Comparison of ENCODE assay signal across 18 mouse cellular contexts in genomic region chr12:114332552-114332951, GRCm38 (mm10).
DNase-seq lines count a peak whose midpoint lies in the region; ATAC-seq and TF ChIP-seq lines count a peak whose summit lies in the region.
"Had no signal": no experiment of that assay in that cellular context is flagged by ENCODE, and none has a peak within 500 bp of the region (broad histone marks: within the 10 kb centered on the region; RNA-seq: fewer than 3 reads in every experiment).

No protein-coding gene starts in this region.

- TF ChIP-seq EP300 in heart, adult 2 months (IDR thresholded peaks at IDR 0.05; ENCODE audit: insufficient read depth, low read depth, low read length), result no peak

- no peak overlapping the region for H3K9ac ChIP-seq in kidney, embryonic 16.5 days (replicated peaks; ENCODE audit: low read length)
- no peak overlapping the region for H3K9ac ChIP-seq in heart, adult 2 months (ENCODE audit: low read depth, low read length)
- H3K9ac ChIP-seq: embryonic facial prominence, embryonic 13.5 days; forebrain, embryonic 15.5 days had no signal

- H3K4me2 ChIP-seq in kidney, embryonic 16.5 days (replicated peaks; ENCODE audit: low read depth, low read length), result no peak overlapping the region
- H3K4me2 ChIP-seq: embryonic facial prominence, embryonic 13.5 days; forebrain, embryonic 15.5 days had no signal

- H3K36me3 ChIP-seq in kidney, embryonic 16.5 days (ENCODE audit: insufficient read depth, low read length), result no peaks in the 10 kb centered on the region
- H3K36me3 ChIP-seq in heart, adult 2 months (ENCODE audit: control insufficient read depth, insufficient read depth, low read length), result no peaks in the 10 kb centered on the region
- H3K36me3 ChIP-seq in embryonic facial prominence, embryonic 10.5 days (replicated peaks), result no peaks in the 10 kb centered on the region
- H3K36me3 ChIP-seq: embryonic facial prominence, embryonic 13.5 days; forebrain, embryonic 15.5 days; limb, embryonic 10.5 days; midbrain, embryonic 10.5 days had no signal

- ATAC-seq in kidney, embryonic 16.5 days (ENCODE audit: low FRiP score, low TSS enrichment), result no peak
- no peak for ATAC-seq in Patski
- peak; percentile 79 for ATAC-seq in megakaryocyte-erythroid progenitor cell, adult 5-6 weeks (replicated peaks; ENCODE audit: low FRiP score, low TSS enrichment, poor library complexity, severe bottlenecking)
- ATAC-seq: forebrain, embryonic 15.5 days had no signal

- TF ChIP-seq CTCF in Patski (IDR thresholded peaks at IDR 0.05), result peak; percentile 66
- no peak for TF ChIP-seq CTCF in heart, adult 2 months (IDR thresholded peaks at IDR 0.05)

- intact Hi-C loops in heart, adult 2 months (cut with DNase I), result no loop called here

- H3K9me3 ChIP-seq in kidney, embryonic 16.5 days (ENCODE audit: low read length), result peaks cover 4% of the 10 kb centered on the region; the same call in 1 of the 2 replicates
- H3K9me3 ChIP-seq in embryonic facial prominence, embryonic 10.5 days, result peaks cover 30% of the 10 kb centered on the region; the same call in 1 of the 2 replicates

- TF ChIP-seq POLR2A in heart, adult 2 months (IDR thresholded peaks at IDR 0.05; ENCODE audit: insufficient read depth, low read depth, low read length), result no peak

- H3K79me2 ChIP-seq in heart, adult 2 months (replicated peaks; ENCODE audit: control insufficient read depth, insufficient read depth, low read length), result no peaks in the 10 kb centered on the region

- DNase-seq in kidney, postnatal 10 days, result peak; percentile 5
- no peak for DNase-seq in Patski (ENCODE audit: low read depth, low spot score)
- no peak for DNase-seq in heart, adult 2 months
- DNase-seq in lung, postnatal 25 days (ENCODE audit: low spot score), result no peak
- no peak for DNase-seq in embryonic facial prominence, embryonic 10.5 days (ENCODE audit: low spot score)
- DNase-seq: cerebellum, adult 8-10 months; gastrocnemius, postnatal 25 days; layer of hippocampus, adult 9-11 months; lung, adult 2 months; lung, postnatal 36 days; right cerebral cortex, postnatal 25 days had no signal

- no peak overlapping the region for H3K4me3 ChIP-seq in kidney, embryonic 16.5 days (ENCODE audit: low read length)
- H3K4me3 ChIP-seq in heart, adult 2 months, result no peak overlapping the region
- H3K4me3 ChIP-seq in embryonic facial prominence, embryonic 10.5 days, result no peak overlapping the region
- H3K4me3 ChIP-seq: embryonic facial prominence, embryonic 13.5 days; forebrain, embryonic 15.5 days; left cerebral cortex, adult 2 months; limb, embryonic 10.5 days; midbrain, embryonic 10.5 days had no signal

- H3K4me1 ChIP-seq in kidney, embryonic 16.5 days (ENCODE audit: insufficient read depth, low read length), result no peaks in the 10 kb centered on the region
- no peaks in the 10 kb centered on the region for H3K4me1 ChIP-seq in heart, adult 2 months (ENCODE audit: control insufficient read depth, insufficient read depth, low read length)
- no peaks in the 10 kb centered on the region for H3K4me1 ChIP-seq in embryonic facial prominence, embryonic 10.5 days
- H3K4me1 ChIP-seq: embryonic facial prominence, embryonic 13.5 days; forebrain, embryonic 15.5 days; limb, embryonic 10.5 days; midbrain, embryonic 10.5 days had no signal

- no peak overlapping the region for H3K27ac ChIP-seq in kidney, embryonic 16.5 days (ENCODE audit: low read length)
- H3K27ac ChIP-seq in heart, adult 2 months, result no peak overlapping the region
- no peak overlapping the region for H3K27ac ChIP-seq in embryonic facial prominence, embryonic 10.5 days (replicated peaks)
- H3K27ac ChIP-seq: embryonic facial prominence, embryonic 13.5 days; forebrain, embryonic 15.5 days; left cerebral cortex, adult 2 months; limb, embryonic 10.5 days; midbrain, embryonic 10.5 days had no signal

- POLR2A ChIA-PET in Patski (lab: Charles Lee), result no interaction called here

- no peaks in the 10 kb centered on the region for H3K27me3 ChIP-seq in kidney, embryonic 16.5 days (ENCODE audit: insufficient read depth, low read length)
- no peaks in the 10 kb centered on the region for H3K27me3 ChIP-seq in Patski
- no peaks in the 10 kb centered on the region for H3K27me3 ChIP-seq in heart, adult 2 months (ENCODE audit: control insufficient read depth, insufficient read depth, low read length)
- no peaks in the 10 kb centered on the region for H3K27me3 ChIP-seq in embryonic facial prominence, embryonic 10.5 days (replicated peaks; ENCODE audit: low read depth, poor library complexity, severe bottlenecking)
- H3K27me3 ChIP-seq: embryonic facial prominence, embryonic 13.5 days; forebrain, embryonic 15.5 days had no signal

- in situ Hi-C loops in Patski (cut with MboI; ENCODE audit: low pct_unique_long_range_greater_than_20kb), result no loop called here

- CTCF ChIA-PET in Patski (lab: Charles Lee), result no interaction called here
